Mouse (Mus musculus) hindbrain, postnatal 0 days (tissue): ENCODE measurements around the gene Rbmx. TPM values are rescaled to one million over a fixed set of nuclear protein-coding genes. Genes with fewer than 3 reads are reported as not detected.

Experiments
- ATAC-seq: fragments of 200-750 bp; cut with Nextera tagmentation; 2 replicates; pipeline ENCODE4 v1.8.0; 2017; ENCODE audit warnings: mild to moderate bottlenecking, moderate TSS enrichment, moderate library complexity
- DNase-seq: peaks from one replicate; pipeline ENCODE4 v3.0.0-alpha.2; 2015; ENCODE audit warnings: low spot score
- H3K27ac ChIP-seq: fragments of 300-500 bp; sonication (generic); 2 replicates; pipeline ENCODE4 v1.5.1; 2014; ENCODE audit warnings: mild to moderate bottlenecking
- H3K27me3 ChIP-seq: fragments of 300-500 bp; sonication (generic); 2 replicates; pipeline ENCODE4 v1.6.1; 2014; ENCODE audit warnings: low read length, mixed read lengths; ENCODE audit not compliant: insufficient read depth
- H3K36me3 ChIP-seq: fragments of 300-500 bp; sonication (generic); 2 replicates; pipeline ENCODE4 v1.6.1; 2014; ENCODE audit warnings: low read length, mixed read lengths; ENCODE audit not compliant: insufficient read depth
- H3K4me1 ChIP-seq: fragments of 300-500 bp; sonication (generic); 2 replicates; pipeline ENCODE4 v1.6.1; 2014; ENCODE audit warnings: antibody characterized with exemption, low read length, mixed read lengths; ENCODE audit not compliant: insufficient read depth
- H3K4me2 ChIP-seq: fragments of 300-500 bp; sonication (generic); 2 replicates; pipeline ENCODE4 v1.6.1; 2014; ENCODE audit warnings: low read depth, mild to moderate bottlenecking, low read length, moderate library complexity, mixed read lengths
- H3K4me3 ChIP-seq: fragments of 300-500 bp; sonication (generic); 2 replicates; pipeline ENCODE4 v1.5.1; 2014; ENCODE audit warnings: low read length
- H3K9ac ChIP-seq: fragments of 300-500 bp; sonication (generic); replicated peaks from 2 replicates; pipeline ENCODE4 v1.6.1; 2014; ENCODE audit warnings: mild to moderate bottlenecking, low read length, moderate library complexity, mixed read lengths
- H3K9me3 ChIP-seq: fragments of 300-500 bp; sonication (generic); 2 replicates; pipeline ENCODE4 v1.6.1; 2016; ENCODE audit warnings: low read length, mixed read lengths
- CTCF ChIP-seq: IDR thresholded peaks from 2 replicates; pipeline ENCODE4 v1.5.1; 2016; ENCODE audit warnings: antibody characterized with exemption, control low read depth, low read depth
- WGBS: fragments of 180-500 bp; shearing (Covaris S2); extraction: QIAGEN DNeasy Blood & Tissue Kit; methylation state at CpG from one replicate; pipeline ENCODE4 v1.1.7; 2014; 5-methylcytosine and 5-hydroxymethylcytosine counted together
- polyA plus RNA-seq: library from polyadenylated mRNA; unstranded; fragments of >200 nt; fragmentation: Nextera tagmentation; extraction: Ambion mirVana; gene quantifications from 2 replicates; pipeline ENCODE4 v1.2.1, GENCODE M21; 2015
- total RNA-seq: library from RNA; depleted of rRNA; stranded (reverse); fragments of >200 nt; gene quantifications from 2 replicates; pipeline ENCODE4 v1.2.3, GENCODE M21; 2014

Rbmx gene
- total and polyA plus RNA-seq, 2 experiments from 2014 or later = 81.8 to 110 TPM

DNA sequence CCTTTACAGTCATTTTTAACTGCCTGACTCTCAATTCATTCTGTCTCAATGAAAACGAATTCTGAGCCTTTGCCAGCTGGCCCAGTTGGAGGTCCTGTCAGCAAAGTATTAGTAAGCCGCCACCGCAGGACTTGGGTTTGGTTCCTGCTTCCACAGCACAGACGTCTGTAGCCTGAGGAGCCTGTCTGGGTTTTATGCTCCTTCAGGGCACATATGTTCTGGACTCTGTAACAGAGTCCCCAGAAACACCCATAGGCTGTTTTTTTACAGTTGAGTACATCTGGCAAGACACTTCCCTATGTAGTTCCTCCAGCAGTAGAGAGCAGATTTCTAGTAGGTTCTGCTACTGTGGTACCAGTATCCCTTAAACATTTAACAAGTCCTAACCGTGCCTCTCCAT is 11.9 kb downstream of the Rbmx start:
- no peak overlapping the region for H3K9ac ChIP-seq
- DNase-seq = peak; percentile 11
- WGBS = 50% methylated on average over 5 of the region's 5 CpGs
- 0 out of 2 replicates have a peak, but pooled peaks cover 4% of the 10 kb centered on the region for H3K36me3 ChIP-seq
- no peaks in the 10 kb centered on the region for H3K4me1 ChIP-seq
- no peak for ATAC-seq
- no peak for TF ChIP-seq CTCF
- no peaks in the 10 kb centered on the region for H3K9me3 ChIP-seq
- no peak overlapping the region for H3K4me3 ChIP-seq
- H3K27ac ChIP-seq = no peak overlapping the region
- no peaks in the 10 kb centered on the region for H3K27me3 ChIP-seq
- no peak overlapping the region for H3K4me2 ChIP-seq

DNA sequence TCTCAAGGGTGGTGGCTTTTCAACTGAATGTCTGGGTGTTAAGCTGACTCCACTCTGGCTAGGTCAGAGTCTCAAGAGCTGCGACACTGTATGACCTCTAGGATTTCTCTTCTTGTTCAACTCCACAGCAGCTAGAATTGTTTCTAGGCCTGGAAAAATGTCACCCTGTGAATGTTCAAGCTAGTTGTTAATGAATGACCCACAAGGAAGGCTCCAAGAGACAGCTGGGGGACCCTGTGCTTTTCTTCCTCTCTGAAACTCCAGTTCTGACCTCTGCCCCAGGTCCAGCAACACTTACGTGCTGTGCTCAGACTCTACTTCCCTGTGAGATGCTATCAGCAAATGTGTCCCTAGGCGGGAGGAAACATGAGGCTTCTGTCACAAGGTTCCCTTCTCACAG is 14.3 kb downstream of the Rbmx start:
- Histone ChIP-seq H3K4me2 (no peak overlapping the region), H3K4me1 (no peaks in the 10 kb centered on the region), H3K9ac (no peak overlapping the region), H3K27ac (no peak overlapping the region), H3K27me3 (no peaks in the 10 kb centered on the region), H3K9me3 (no peaks in the 10 kb centered on the region), H3K4me3 (no peak overlapping the region), H3K36me3 (0 out of 2 replicates have a peak, but pooled peaks cover 4% of the 10 kb centered on the region)
- no peak for DNase-seq
- TF ChIP-seq CTCF = no peak
- ATAC-seq = no peak
- 84% methylated on average over 3 of the region's 3 CpGs for WGBS

DNA sequence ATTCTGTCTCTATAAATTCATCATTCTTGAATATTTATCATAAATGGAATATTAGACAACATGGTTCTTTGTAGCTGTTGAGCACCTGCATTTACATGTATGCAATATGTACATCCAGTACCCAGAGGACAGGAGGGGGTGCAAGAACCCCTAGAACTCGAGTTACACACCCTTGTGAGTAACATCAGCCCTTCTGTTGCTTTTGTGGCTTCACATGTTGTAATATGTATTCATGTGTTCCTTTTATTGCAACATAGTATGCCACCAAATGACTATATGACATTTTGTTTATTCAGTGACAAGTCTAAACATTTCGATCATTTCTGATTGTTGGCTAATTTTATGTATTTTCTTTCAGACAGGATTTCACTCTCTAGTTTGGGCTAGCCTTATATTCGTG is 15.7 kb downstream of the Rbmx start:
- H3K27me3 ChIP-seq = no peaks in the 10 kb centered on the region
- 0 out of 2 replicates have a peak, but pooled peaks cover 4% of the 10 kb centered on the region for H3K36me3 ChIP-seq
- no peak for ATAC-seq
- no peak overlapping the region for H3K9ac ChIP-seq
- H3K27ac ChIP-seq = no peak overlapping the region
- H3K9me3 ChIP-seq = no peaks in the 10 kb centered on the region
- no peak overlapping the region for H3K4me2 ChIP-seq
- H3K4me3 ChIP-seq = no peak overlapping the region
- H3K4me1 ChIP-seq = no peaks in the 10 kb centered on the region
- TF ChIP-seq CTCF = no peak
- no peak for DNase-seq
- WGBS = 71% methylated on average over 3 of the region's 3 CpGs

DNA sequence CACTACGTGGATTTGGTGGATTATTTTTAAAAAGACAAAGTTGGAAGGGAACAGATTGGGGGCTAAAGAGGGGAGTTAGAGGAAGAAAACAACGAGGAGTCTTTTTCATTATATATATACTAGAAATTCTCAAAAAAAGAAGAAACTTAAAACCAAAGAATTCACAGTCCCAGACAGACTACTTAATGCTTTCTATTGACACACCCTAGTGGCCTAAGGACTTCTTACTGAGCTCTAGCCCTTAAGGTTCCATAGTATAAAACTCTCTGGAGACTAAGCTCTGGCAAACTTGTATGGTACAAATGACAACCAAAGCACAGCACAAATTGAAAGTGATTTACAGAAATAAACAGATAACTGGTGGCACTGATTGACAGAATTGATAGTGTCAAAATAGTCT is 18.8 kb downstream of the Rbmx start:
- no peak overlapping the region for H3K4me2 ChIP-seq
- H3K27ac ChIP-seq = no peak overlapping the region
- H3K9me3 ChIP-seq = no peaks in the 10 kb centered on the region
- DNase-seq (no peak), ATAC-seq (no peak)
- H3K4me3 ChIP-seq = no peak overlapping the region
- WGBS = 72% methylated on average over 2 of the region's 2 CpGs
- H3K36me3 ChIP-seq = 0 out of 2 replicates have a peak, but pooled peaks cover 4% of the 10 kb centered on the region
- H3K4me1 ChIP-seq = no peaks in the 10 kb centered on the region
- TF ChIP-seq CTCF = no peak
- H3K9ac ChIP-seq = no peak overlapping the region
- H3K27me3 ChIP-seq = no peaks in the 10 kb centered on the region

DNA sequence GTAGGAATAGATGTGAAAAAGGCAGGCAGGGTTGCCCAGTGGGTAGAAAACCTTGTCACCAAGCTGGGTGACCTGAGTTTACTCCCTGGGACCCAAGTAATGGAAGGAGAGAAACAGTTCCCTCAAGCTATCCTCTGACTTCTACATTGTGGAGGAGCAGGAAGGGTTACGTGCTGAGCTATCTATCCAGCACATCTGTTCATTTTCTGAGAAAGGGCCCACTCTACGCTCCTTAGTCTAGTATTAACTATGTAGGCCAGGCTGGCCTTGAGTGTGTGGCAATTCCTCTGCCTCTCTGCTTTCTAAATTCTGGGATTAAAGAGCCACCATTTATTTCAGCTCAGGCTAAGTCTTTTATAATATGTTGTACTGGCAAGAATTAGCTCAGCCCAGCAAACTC is 19.3 kb downstream of the Rbmx start:
- Histone ChIP-seq H3K27me3 (no peaks in the 10 kb centered on the region), H3K27ac (no peak overlapping the region), H3K9ac (no peak overlapping the region), H3K4me3 (no peak overlapping the region), H3K36me3 (0 out of 2 replicates have a peak, but pooled peaks cover 4% of the 10 kb centered on the region), H3K4me2 (no peak overlapping the region), H3K9me3 (no peaks in the 10 kb centered on the region), H3K4me1 (no peaks in the 10 kb centered on the region)
- WGBS = 91% methylated on average over 2 of the region's 2 CpGs
- DNase-seq = no peak
- TF ChIP-seq CTCF = no peak
- no peak for ATAC-seq

DNA sequence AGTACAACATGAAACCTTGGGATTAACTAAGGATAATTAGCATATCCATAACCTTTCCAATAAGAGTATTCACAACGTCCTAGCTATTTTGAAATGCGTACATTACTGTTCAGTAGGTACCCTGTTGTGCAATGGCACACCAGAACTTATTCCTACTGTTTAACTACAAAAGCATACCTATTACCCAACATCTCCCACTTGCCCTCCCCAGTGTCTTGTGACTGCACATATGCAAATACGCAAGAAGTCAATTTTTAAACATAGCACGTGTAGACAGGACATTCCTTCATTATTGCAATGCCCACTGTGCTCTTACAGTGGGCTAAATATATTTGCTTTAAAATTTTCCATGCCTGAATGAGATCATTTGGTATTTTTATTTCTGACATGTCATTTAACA is 19.9 kb downstream of the Rbmx start:
- Histone ChIP-seq H3K27ac (no peak overlapping the region), H3K9me3 (no peaks in the 10 kb centered on the region), H3K4me2 (no peak overlapping the region), H3K4me3 (no peak overlapping the region), H3K9ac (no peak overlapping the region), H3K4me1 (no peaks in the 10 kb centered on the region), H3K27me3 (no peaks in the 10 kb centered on the region), H3K36me3 (0 out of 2 replicates have a peak, but pooled peaks cover 4% of the 10 kb centered on the region)
- DNase-seq (no peak), ATAC-seq (no peak)
- no peak for TF ChIP-seq CTCF
- 84% methylated on average over 4 of the region's 4 CpGs for WGBS

DNA sequence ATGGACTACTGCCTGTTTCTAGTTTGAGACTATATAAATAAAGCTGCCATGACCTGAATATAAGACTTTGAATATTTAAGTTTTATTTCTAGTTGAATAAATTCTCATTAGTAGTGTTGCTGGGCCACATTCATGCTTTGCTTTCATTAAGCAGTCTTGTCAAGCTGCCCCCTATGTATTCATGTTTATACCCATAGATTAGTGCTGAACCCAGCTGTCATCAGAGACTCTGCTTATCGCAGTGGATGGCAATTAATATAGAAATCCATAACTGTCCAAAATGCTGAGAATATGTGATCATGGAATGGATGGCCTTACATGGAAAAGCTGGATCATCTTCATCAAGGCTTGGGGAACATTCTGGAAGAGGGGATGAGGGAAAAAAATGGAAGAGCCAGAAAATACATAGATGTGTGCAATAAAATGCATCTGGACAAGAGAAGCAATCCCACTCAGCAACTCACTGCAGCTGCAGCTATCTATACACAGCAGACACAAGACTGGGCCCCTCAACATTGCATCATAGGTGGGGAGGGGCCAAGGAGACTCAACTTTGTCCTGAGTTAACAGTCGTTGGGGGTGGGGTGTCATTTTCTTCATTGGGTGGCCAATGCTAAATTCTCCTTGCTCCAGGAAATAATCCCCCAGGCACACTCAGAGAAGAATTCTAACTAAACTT is 27.8 kb downstream of the Rbmx start:
- no peak overlapping the region for H3K4me2 ChIP-seq
- H3K9ac ChIP-seq = no peak overlapping the region
- H3K4me1 ChIP-seq = no peaks in the 10 kb centered on the region
- no peaks in the 10 kb centered on the region for H3K27me3 ChIP-seq
- 62% methylated on average over 2 of the region's 2 CpGs for WGBS
- no peak overlapping the region for H3K4me3 ChIP-seq
- H3K9me3 ChIP-seq = no peaks in the 10 kb centered on the region
- no peak for ATAC-seq
- DNase-seq = no peak
- no peak overlapping the region for H3K27ac ChIP-seq
- H3K36me3 ChIP-seq = no peaks in the 10 kb centered on the region
- no peak for TF ChIP-seq CTCF
